Mouse (Mus musculus) stomach, postnatal 0 days (tissue): ENCODE results near the gene Irs3.

ENCODE experiments used
- CTCF ChIP-seq: IDR thresholded peaks from 2 replicates; pipeline ENCODE4 v1.5.1; 2016; ENCODE audit warnings: antibody characterized with exemption, low read depth, mild to moderate bottlenecking, moderate library complexity
- EP300 ChIP-seq: optimal IDR thresholded peaks from 2 replicates; pipeline ENCODE3; 2016; ENCODE audit warnings: antibody characterized with exemption

DNA sequence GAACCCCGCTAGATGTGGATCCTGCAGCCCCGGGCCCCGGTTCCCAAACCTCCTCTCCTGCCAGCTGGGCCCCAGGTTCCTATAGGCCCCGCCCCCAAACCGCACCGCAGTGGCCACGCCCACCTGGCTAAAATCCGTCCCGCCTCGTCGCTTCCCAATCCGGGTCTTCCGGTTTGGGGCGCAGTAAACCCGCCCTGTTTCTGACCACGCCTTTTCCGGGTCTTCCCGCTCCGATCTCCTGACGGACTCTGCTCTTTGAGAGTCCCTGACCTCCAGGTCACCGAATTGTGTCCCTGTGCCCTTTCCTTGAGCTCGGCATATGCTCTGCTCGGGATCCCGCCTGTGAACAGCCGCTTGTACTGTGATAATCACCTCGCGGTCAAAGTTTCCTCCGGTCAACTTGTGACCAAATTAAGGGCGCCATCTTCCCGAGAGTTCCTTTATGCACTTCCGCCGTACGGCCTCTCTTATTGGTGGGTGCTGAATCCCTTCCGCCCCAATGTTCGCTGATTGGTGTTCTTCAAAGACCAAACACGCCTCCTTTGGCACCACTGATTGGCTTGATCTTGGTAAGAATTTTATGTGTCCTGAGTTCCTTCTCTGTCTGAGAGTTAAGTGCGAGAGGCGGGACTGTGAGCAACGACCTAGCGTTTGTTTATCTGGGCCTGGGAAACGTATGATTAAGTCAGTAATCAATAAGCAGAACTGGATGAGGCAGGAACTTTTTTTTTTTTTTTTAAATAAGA lies 44.7 kb downstream of the Irs3 start, which contains the start of gene Mospd3:
- peak; percentile 0; the same call in 1 of the 2 replicates for TF ChIP-seq CTCF
- peak; percentile 84 for TF ChIP-seq EP300
